Mouse (Mus musculus) urinary bladder, adult 2 months (tissue): ENCODE results near the gene Mbnl2. TPM values are rescaled to one million over a fixed set of nuclear protein-coding genes. Genes with fewer than 3 reads are reported as not detected.
A peak's percentile ranks its signal among the peaks of the same experiment; 100 is the strongest.
"Not testable (repeated sequence)": the region's sequence is repeated elsewhere in the genome, so short reads cannot be mapped to it uniquely, and the experiment has no call there.

Experiments used
- DNase-seq: peaks from one replicate; pipeline ENCODE4 v3.0.0; 2022; ENCODE audit warnings: low spot score
- polyA plus RNA-seq: library from polyadenylated mRNA; depleted of rRNA; stranded (reverse); fragments of >200 nt; gene quantifications from 2 replicates; pipeline ENCODE4 v1.2.3, GENCODE M21; 2012

Mbnl2 gene
- polyA plus RNA-seq, 1 experiment: 161 TPM

- peak; percentile 9 for DNase-seq
Measured at GRCm38 (mm10) chr14:120357321-120358070, 82.0 kb downstream of the Mbnl2 start.

- not testable (repeated sequence) for DNase-seq
Measured at GRCm38 (mm10) chr14:120359608-120360007, 84.1 kb downstream of the Mbnl2 start.

GRCm38 (mm10) chr14:120361121-120361520 lies 85.7 kb downstream of the Mbnl2 start:
- DNase-seq: no peak

DNA sequence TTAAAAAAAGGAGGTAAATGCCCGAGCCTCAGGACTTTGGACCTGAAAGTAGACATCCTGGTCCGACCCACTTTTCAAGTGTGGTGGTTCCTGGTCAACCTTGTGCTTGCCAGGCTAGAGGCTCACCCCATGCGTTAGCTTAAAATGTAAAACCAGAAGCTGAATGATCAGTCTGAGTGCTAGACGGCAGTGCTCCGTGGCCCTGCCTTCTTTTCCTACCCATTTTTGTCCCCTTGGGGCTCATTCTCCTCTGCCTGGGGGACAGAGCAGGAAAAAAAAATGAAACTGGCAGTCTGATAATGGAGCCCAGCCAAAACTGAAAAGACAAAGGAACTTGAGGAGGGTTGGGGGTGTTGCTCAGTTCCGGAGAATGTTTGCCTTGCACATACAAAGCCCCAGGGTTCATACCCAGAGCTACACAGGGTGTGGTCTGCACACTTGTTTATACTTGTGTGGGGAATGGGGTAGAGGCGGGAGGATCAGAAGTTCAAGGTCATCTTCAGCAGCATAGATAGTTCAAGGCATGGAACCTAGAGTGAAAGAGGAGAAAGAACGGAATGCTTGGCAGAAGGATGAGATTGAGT lies 87.0 kb downstream of the Mbnl2 start:
- DNase-seq: no peak

DNA sequence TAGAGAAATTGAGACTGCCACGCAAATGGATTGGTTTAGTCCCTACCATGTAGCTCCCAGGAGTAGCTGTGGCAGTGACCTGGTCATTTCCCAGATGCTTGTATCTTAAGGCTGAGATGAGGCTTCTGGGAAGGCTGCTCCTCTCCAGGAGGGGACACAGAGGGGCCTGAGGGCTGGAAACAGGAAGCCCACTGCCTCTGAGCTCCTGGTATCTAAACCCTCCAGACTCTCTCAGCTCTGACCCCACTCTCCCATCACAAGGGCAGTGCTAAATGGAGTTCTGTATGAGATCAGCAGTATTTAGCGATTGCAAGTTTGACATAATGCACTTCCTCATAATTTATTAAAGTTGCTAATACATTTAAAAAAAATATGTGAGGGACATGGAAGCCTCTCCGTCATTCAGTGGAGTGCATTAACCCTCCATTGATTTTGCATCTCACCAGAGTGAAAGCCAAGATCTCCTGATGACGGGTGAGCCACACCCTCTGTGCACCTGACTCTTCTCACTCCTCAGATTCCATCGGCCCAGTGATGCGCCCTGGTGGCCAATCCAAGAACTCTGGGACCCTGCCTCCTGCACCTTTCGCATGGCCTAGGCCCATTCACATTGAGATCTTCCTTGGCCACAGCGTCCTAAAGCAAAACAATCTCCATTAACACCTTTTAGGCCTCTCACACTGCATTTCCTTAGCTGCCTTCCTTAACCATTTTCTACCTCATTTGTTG lies 87.8 kb downstream of the Mbnl2 start:
- no peak for DNase-seq

GRCm38 (mm10) chr14:120365088-120365487 lies 89.6 kb downstream of the Mbnl2 start:
- DNase-seq: no peak

DNA sequence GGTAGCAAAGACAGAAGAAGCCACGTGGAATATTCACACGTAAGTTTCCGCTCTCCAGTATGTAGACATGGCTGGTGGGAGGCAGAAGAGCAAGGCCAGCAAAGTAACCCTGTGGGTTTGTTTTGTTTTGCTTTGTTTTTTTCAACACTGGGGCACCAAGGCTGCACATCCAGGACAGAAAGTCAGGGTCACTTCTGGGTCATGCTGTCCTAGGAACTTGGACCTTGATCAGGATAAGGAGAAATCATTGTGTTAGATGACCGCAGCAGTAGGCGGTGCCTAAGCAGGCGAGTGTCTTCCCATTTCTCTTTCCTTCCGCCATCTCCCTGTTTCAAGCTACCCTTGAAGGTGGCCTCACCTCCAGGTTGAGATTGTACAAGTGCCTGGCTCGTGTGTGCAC lies 91.5 kb downstream of the Mbnl2 start:
- DNase-seq: no peak

DNA sequence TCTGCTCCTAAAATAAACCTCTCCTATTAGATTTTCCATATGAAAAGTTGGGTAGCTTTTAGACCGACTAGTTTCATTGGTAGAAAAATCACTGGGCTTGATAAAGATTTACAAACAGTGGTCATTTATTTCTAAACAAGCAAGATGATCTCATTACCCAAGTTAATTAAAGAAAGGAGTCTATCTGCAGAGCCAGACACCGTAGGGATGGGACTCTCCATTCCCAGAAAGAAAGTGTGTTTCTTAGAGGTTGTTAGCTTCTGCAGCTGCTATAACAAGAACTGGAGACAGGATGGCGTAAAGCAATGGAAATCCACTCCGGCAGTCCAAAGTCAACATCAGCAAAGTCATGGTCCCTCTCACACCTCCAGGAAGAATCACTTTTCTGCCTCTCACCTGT lies 92.1 kb downstream of the Mbnl2 start:
- DNase-seq: no peak

GRCm38 (mm10) chr14:120368456-120368855 lies 93.0 kb downstream of the Mbnl2 start:
- no peak for DNase-seq

DNA sequence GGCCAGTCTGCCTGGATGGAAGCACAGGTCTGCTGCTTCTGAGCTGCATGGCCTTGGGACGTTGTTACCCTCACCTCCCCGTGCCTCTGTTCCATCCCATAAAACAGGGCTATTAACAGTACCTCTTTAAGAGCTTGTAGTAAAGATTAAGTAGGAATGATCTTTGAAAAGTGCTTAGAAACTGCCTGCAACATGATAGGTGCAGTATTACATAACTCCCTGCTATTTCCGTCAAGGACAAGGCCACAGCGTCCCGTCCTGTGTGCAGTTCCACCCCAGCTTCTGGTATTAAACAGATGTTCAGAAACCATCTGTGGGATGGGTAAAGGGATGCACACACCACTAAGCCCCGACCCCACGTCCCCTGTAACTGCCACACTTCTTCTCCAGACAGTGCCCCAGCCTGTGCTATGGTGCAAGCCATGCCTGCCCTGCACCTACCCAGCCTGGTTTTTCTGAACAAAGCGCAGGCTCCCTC lies 93.5 kb downstream of the Mbnl2 start:
- DNase-seq: no peak

GRCm38 (mm10) chr14:120370044-120370443 lies 94.6 kb downstream of the Mbnl2 start:
- no peak for DNase-seq

GRCm38 (mm10) chr14:120370631-120371030 lies 95.2 kb downstream of the Mbnl2 start:
- DNase-seq: no peak

GRCm38 (mm10) chr14:120371174-120371573 lies 95.7 kb downstream of the Mbnl2 start:
- no peak for DNase-seq

DNA sequence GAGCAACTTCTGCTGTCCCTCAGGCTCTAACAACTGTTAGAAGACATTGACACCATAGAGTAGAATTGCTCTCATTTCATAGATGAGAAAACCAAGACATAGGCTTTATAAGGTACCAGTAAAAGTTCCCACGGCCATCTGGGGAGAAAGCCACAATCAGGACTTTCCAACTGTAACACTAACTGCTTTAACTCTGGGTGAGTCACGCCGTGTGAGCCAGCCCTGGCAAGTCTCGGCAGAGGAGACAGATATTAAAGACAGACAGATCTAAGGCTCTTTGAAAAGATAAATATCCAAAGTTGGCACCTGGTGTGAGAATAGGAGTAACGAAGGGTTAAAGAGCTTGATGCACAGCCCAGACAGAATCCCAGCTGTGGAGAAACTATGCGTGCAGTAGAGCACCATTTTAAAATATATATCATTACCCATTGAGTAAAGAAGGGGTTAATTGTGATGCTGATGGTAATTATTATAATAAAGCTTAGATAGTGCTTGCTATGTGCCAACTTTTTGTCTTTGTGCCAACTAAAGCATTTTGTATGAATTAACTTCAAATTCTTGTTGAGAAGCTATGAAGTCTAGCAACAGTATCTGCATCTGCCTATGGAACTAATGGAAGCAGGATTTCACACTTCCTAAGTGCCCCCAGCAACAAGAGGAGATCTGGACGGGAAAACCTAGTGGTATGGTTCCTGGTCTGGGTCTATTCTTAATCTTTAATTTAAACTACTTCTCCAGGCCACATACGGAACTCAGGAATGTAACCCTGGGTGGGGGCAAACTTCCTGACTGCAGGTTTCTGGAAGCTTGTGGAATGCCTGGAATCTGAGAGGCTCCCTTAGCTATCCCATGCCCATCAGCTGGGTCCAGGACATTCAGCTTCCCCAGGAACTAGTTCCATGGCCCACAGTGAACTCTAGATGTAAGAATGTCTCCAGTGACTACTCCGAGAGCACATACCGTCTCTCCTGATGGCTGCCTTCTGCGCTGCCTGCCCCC lies 97.9 kb downstream of the Mbnl2 start:
- no peak for DNase-seq

- DNase-seq: no peak
Measured at GRCm38 (mm10) chr14:120374786-120375185, 99.3 kb downstream of the Mbnl2 start.

GRCm38 (mm10) chr14:120377192-120377591 lies 101.7 kb downstream of the Mbnl2 start:
- DNase-seq: no peak

DNA sequence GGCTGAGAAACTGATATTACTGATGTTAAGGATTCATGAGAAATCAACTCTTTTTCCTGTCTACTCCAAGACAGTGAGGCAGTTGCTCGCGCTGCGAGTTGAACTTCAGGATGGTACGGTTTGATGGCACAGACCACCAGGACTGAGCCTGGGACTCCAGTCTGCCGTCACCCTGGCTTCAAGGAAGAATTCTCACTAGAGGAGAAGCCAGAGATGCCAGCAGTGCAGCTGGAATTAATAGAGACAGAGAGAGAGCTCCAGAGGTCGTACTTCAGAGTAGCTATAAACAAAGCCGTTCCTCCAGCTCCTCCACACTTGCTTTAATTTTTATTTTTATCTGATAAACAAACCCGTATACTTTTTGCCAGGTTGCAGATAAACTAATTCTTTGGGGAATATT lies 102.5 kb downstream of the Mbnl2 start:
- DNase-seq: no peak

DNA sequence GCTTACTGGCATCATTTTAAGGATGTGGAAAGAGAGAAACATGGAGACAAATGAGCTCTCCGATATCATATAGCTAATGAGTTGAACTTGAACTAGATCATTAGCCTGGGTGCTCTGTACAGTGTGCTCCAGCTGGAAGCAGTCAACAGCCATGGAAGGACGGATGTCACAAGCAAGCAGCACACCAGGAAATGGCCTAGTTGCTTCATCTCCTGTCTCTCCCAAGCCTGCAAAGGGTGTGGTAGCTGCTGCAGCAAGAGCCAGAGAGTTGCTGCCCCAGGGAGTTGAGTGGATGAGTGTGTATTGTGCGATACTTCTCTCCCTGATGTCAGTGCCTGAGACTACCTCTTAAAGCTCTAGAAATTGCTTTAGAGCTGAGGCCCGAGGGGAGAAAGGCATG lies 104.2 kb downstream of the Mbnl2 start:
- DNase-seq: no peak

DNA sequence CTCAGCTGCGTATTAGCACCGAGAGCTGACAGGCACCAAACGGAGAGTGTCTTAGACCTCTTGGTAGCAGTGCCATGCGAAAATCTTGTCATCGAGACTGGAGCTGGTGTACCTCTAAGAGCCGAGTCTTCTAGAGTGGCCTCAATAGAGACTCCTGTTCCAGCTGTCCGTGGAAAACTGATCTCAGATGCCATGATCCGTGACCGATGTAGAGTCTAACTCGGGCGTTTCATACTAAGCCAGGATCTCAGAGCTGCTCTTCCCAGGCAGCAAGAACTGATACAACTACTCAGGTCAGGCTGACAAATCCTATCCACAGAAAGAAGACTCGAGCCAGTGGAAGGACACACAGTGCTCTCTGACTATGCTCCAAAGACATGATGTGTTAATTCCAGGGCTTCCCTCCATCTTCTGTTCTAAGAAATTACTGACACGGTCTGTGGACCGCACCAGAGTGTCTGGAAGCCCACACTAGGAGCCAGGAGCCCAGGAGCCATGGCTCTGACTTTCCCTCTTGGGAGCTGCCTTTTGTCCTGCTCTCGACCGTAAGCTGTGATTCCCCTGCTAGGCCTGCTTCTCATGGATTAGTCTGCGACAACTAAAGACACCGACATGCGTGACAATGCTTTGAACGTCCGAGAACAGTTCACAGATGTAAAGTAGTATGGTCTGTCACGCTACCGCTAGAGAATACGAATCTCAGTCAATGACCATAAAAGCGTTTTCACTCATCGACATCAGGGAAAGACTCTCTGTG lies 106.1 kb downstream of the Mbnl2 start:
- no peak for DNase-seq

GRCm38 (mm10) chr14:120382179-120382578 lies 106.7 kb downstream of the Mbnl2 start:
- DNase-seq: no peak
